Mouse (Mus musculus): ENCODE measurements at regions not wholly inside any gene's neighbourhood (a gene's known extent, or its start where the extent isn't known, plus 50 kb on each side); places are given as distances from the start of the nearest gene placed in this dataset.
A peak's percentile ranks its signal among the peaks of the same experiment; 100 is the strongest.
"Not testable (repeated sequence)": the region's sequence is repeated elsewhere in the genome, so short reads cannot be mapped to it uniquely, and the experiment has no call there.

DNA sequence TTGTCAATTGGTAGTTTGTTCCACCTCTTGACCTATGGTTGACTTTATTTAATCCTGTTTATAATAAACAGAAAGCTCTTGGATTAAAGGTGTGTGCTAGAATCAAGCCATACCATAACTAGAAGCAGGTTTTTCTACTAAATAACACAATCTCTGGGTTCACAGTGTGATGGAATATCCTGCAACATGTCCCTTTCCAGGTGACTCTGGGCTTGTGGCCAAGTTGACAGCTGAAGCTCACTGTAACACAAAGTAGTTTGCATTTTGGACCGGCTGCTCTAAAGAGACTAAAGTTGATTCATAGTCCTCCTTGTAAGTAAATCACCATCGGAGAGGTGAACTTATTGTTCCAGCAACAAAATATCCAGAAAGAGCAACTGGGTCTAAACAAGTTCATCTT lies 149.3 kb upstream of the Kctd3 start:
- DNase-seq (ENCODE audit: low spot score), result no peak

DNA sequence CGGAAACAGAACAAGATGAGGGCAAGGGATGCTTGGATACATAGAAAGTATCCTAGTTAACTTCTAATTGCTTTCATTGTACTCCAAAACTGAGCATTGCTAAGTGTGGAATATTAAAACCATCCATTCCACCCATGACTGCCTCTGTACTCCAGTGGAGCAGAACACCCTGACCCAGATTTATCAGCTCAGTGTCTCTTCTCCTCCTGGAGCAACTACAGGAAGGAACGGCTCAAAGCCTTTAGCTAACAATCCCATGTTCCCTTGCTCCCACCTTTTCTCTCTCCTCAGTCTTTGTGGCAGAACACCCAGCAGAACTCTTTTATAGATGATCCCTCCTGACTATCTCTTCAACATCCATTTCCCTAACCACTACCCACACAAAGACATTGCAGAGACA lies 146.7 kb upstream of the Kctd3 start:
- no peak for DNase-seq (ENCODE audit: low spot score)

DNA sequence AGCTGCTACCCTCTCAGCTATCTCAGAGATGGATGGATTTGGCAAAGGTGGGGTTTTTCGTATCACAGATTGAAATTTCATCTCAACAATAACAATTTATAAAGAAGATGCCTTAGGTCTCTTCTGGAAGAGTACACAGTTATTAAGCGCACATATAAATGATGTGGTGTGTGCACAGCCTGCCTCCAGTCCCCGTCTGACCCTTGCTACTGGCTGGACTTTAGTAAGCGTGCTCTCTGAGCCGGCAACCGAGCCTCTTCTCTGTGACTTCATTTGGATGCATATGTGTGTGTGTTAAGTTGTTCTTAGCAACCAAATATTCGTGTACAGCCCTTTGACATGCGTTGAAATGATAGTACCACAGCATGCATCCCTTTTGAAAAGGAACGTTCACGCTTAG lies 145.5 kb upstream of the Kctd3 start:
- DNase-seq (ENCODE audit: low spot score), result no peak

DNA sequence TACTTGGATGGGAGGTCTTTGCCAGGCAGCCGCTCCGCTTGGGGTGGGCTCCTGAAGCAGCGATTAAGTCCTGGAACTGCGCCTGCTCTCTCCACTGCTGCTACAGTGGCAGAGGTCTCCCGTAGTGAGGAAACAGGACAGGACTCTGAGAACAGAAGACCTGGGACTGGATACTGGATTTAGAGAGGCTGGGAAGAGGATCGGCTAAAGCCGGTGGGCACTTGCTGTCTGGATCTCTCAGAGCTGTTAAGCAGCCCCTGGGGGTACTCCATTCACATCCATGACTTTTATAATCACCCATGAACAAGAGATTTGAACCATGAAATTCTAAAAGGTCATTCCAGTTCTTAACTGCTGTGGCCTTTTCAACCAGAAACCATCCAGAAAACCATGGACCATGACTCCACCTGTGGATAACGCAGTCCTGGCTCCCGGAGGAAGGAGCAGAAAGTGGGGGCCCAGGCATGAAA lies 135.4 kb upstream of the Kctd3 start:
- DNase-seq (ENCODE audit: low spot score), result no peak

DNA sequence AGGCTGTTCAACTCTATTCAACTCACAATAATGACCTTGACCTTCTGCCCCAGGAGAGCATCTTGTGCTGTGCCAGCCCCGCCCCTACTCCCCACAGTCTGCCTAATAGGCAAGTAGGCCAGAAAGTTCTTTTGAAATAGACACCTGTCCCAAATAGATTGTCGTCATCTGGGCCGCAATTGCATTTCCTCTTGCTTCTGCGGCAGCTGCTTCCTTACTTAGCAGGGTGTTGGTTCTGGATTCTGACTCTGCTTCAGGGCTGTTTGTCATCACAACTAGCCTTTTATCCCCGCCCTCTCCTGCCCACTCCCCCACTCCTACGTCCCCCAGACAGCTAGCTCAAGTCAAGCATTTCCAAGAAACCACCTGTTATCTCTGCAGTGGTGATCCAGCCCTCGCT lies 134.9 kb upstream of the Kctd3 start:
- no peak for DNase-seq (ENCODE audit: low spot score)

DNA sequence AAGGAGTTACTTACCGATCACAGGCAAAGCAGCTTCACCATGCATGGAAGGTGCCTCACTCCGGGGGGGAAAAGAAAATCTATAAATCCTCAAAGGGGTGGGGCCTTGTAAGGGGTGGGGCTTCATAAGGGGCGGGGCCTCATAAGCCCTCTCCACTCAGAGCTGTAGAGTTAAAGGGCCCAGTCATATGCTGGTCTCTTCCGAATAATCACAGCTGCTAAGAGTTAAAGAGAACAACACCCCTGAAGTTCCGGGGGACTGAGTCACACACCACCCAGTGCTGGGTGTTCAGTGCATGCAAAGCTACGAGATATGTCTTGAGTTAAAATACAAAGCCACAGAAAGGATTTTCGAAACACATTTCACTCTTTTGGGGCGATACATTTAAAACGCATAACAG lies 134.1 kb upstream of the Kctd3 start:
- no peak for DNase-seq (ENCODE audit: low spot score)

DNA sequence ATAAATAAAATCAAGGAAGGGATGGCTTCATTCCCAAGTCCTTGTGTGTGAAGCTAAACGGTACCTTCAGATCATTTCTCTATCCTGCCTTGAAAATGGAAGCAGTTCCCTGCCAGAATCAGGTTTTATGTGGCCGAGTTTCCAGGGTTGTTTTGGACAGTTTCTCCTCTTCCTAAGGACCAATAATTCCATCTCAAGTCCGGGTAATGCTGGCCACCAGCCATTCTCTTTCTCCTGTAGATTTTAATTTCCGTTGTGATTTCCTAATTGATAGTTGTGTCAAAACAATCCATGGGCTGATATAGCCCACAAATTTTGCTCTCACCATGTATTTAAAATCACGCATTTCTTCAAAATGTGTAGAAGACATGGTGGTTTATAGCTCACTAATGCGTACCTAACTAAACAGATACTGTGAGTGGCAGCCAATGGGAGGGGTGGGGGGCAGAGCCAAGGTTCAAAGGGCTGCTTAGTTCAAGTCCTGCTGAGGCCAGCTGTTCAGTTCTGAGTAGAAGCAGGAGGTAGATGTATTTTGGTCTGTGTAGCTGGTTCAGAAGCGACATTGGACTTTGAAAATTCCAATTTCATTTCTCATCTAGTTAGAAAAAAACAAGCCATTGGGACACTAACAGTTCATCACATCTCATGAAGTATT lies 129.2 kb upstream of the Kctd3 start:
- DNase-seq (ENCODE audit: low spot score), result no peak

DNA sequence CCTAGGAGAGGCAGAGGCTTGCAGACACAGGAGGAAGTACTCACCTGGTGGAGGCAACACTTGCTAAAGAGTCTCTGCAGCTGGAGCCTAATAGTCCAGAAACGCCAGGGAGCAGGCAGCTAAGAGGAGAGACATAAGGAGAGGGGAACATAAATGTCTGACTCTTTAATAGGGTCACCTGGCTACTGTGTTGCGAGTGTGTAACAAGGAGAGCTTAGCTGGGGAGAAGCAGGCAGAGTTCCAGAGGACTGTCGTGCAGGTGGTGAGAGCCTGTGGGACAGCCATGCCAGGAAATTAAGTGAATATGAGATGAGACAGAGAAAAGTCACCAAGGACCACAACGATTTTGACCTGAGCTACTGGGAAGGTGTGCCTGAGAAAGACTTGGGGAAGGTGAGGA lies 128.2 kb upstream of the Kctd3 start:
- DNase-seq (ENCODE audit: low spot score), result peak; percentile 42

DNA sequence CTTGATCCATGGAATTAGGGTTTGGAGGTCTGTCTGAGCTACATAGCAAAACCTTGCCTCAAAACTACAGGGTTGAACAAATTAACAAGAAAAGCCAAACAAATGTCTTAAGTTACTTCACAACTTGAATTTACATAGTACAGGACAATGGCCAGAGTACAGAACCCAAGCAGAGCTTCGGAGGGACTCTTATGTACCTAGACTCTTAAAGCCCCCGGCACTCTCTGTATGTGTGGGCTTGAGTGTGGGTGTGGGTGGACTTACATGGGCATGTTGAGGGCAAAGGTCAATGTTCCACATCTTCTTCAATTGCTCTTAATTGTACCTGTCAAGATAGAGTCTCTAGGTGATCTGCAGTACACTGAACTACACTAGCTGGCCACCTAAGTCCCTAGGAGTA lies 121.1 kb upstream of the Kctd3 start:
- DNase-seq (ENCODE audit: low spot score), result no peak

DNA sequence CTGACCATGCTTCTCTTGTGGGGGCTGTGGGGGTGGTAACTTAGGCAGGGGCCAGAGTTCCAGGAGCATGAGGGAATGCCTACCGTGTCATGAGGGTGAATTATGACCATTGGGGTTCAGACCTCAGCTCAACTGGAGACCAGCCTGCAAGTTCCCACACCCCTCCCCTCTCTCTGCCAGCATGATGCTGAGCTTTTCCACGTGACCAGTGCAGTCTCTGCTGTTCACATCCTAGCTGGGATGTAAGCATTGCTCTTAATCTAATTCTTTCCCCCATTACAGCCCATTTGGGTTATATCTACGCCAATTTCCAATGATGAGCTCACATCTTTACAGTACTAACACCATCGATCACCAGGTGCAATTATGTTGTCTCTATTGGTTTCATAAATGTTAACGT lies 120.6 kb upstream of the Kctd3 start:
- not testable (repeated sequence) for DNase-seq (ENCODE audit: low spot score)

DNA sequence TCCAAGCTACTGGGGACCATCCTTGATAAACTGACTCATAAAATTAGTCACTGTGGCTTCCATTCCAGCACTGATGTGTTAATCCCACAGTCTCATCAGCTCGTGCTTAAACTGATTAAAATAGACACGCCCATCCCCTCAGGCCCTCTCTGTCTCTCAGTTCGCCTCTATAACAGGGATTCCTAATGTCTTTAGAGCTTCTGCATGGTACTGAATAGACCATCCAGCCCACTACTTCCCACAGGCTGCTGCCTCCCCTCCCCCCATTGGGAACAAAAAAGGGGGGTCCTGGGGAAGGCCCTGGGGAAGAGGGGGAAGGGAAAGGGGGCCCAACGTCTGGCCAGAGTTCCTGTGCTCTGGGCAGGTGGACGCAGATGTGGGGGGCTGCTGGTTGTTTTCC lies 119.7 kb upstream of the Kctd3 start:
- no peak for DNase-seq (ENCODE audit: low spot score)

DNA sequence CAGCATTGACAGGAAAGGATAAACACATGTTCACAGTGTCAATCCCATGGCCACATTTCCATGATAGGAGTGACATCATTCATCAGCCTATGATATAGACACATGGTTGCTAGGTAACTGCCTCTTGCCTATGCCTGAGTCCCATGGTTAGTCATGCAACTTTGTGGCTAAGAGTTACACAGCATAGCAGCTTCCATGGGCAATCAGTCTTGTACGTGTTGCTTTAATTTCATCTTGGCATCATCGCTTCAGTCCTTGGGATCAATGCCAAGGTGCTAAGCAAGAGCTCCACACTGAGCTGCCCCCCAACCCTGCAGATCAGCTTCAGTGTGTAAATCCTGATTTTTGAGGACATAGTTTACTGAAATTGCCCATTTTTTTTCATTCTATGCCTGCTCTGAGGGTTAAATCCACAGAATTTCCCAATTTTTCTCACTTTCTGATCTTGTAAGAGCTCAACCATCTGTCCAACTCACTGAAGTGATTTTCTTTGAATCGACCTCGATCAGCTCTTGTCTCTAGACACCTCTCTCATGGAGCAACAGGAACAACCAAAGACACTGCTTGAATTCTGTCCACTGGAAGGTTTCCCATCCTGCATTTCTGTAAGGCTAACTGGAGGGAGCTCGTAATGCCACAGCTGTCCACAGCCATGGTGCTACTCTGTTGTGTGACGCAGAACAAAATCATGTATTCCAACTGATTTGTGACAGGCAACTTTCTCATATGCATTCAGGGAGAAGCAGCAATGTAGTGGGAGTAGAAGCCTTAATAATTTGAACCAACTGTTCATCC lies 112.5 kb upstream of the Kctd3 start:
- no peak for DNase-seq (ENCODE audit: low spot score)

DNA sequence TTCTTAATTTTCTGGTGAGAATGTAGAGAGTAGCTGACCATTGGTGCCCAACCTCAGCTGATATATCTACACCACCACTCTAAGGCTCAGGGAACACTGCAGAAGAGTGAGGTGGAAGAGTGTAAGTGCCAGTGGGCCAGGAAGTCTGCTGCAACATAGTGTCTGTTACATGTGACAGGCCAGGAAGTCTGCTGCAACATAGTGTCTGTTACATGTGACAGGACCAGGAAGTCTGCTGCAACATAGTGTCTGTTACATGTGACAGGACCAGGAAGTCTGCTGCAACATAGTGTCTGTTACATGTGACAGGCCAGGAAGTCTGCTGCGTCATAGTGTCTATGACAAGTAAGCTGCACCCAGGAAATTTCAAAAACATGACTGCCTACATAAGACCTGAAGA lies 111.4 kb upstream of the Kctd3 start:
- DNase-seq (ENCODE audit: low spot score), result not testable (repeated sequence)

DNA sequence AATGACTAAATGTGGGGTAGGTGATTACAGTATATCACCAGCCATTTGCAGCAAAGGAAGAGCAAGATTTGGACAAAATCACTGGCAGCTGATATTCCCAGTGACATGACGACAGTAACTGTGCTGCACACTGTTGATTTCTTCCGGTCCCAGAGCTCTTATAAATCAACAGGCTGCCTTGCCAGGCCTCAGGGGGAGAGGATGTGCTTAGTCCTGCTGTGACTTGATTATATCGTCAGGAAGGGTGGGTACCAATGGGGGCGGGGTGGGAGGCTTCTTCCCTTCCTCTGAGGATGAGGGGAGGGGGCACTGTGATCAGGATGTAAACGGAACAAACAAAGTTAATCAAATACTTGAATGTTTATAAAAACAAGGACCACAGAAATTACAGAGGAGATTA lies 110.9 kb upstream of the Kctd3 start:
- no peak for DNase-seq (ENCODE audit: low spot score)

DNA sequence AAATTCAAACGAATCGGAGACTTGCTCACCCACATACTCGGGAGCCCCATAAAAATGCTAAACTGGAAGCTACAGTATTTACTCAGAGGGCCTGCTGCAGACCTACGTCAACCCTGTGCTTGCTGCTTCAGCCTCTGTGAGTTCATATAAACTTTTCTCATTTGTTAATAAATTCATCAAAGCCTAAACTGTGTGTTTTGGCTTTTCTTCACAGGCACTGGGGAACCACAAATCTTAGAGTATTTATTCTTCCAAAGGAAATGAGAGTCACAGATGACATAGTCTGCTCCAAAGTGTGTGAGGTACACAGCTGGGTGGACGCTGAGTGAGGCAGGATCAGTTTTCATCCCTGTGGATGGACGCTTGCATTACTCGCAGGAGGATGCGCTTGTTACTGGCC lies 108.3 kb upstream of the Kctd3 start:
- no peak for DNase-seq (ENCODE audit: low spot score)

DNA sequence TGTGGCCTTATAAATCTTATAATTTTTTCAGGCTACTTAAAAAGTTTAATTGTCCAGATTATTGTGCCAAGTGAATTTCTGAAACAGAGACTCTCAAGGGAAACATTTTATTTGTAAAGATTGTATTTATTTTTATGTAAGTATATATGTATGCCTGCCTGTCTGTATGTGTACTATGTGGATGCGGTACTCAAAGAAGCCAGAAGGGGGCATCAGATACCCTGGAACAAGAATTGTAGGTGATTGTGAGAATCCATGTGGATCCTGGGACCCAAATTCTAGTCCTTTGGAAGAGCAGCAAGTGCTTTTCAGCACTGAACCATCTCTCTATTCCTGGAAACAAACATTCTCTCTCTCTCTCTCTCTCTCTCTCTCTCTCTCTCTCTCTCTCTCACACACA lies 107.6 kb upstream of the Kctd3 start:
- DNase-seq (ENCODE audit: low spot score), result no peak

DNA sequence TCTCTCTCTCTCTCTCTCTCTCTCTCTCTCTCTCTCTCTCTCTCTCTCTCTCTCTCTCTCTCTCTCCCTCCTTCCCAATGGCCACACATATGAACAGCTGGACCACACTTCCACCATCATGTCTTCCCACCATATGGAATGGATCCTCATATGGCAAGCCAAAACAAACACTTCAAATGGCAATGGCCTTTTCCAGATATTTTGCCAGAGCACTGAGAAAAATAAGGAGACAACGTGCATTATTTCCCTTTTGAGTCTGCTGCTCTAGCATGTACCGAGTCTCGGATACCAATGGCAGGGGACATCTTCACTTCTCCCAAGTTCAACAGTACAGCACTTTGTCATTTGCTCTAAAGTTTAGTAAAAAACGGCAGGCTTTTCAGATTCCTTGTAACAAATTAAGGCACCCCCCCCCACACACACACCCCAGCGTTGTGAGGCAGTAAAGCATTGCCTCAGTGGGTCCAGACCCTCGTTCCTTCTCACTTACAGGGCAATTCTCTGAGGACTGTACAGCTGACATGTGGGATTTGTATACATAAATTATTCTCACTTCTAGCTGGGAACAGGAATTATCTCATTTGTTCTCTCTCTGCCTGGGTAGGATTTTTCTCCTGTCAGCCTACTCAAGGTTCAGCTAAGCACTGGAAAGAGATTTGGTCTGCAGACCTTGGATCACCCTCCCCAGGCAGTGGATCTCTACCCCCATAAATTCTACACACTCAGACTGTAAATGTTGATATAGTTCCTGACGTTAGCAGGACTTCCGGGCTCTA lies 100.8 kb upstream of the Kctd3 start:
- no peak for DNase-seq (ENCODE audit: low spot score)

DNA sequence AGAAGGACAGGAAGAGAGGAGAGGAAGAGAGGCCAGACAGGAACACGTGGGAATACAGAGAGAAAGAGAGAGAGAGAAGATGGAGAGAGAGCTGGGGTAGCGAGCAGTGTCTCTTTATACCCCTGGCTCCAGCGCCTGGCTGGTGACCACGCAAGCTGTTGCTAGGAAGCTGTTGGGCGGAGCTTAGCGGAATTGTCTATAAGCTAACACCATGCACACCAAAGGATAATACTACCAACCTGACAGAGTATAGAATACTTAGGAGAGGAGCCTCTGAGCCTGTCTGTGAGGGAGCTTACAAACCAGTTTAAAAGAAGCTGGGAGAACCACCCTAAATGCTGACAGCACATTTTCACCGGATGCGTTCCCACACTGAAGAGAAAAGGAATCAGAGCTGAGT lies 100.2 kb upstream of the Kctd3 start:
- no peak for DNase-seq (ENCODE audit: low spot score)

DNA sequence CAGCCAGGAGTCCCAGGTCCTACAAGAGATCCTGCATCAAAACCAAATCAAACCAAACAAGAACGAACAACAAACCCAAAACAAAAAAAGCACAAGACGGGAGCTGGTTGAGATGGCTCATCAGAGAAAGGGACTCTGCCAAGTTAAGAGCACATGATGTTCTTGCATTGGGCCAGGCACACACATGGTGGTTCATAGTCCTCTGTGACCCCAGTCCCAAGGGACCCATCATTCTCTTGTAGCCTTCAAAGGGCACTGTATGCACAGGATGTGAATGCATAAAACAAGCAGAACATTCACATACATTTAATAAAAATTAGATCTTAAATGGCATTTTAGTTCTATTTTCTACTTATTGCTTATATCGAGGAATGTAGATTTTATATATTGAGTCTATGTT lies 99.5 kb upstream of the Kctd3 start:
- peak; percentile 43 for DNase-seq (ENCODE audit: low spot score)

DNA sequence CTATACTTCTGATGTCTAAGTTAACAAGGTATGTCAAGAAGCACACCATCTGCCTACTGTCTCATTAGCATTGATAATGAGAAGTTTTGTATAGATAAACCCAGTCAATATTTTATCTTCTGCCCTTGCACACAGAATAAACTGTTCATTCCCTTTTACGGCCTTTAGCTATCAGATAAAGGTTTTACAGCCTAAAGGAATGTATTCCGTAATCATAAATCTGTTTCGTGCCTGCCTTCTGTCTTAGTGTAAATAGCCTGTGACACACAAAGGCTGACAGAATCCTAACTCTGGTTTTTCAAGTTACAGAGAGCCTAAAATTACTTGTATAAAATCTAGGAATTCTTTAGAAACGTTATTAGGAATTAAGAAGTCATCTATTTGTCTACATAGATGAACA lies 97.6 kb upstream of the Kctd3 start:
- no peak for DNase-seq (ENCODE audit: low spot score)

DNA sequence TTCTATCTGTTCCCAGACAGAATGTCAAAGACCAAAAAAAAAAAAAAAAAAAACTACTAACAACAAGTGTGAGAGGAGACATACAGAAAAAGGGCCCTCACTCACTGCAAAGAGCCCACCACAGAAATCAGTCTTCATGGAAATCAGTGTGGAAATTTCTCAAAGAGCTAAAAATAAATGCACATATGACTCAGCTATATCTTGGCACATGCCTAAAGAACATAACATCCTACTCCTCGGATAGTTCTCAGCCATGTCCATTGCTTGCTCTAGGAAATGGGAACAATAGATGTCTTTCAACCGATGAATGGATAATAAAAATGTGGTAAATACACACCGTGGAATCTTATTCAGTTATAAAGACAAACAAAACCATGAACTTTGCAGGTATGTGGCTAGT lies 95.1 kb upstream of the Kctd3 start:
- DNase-seq (ENCODE audit: low spot score), result no peak

DNA sequence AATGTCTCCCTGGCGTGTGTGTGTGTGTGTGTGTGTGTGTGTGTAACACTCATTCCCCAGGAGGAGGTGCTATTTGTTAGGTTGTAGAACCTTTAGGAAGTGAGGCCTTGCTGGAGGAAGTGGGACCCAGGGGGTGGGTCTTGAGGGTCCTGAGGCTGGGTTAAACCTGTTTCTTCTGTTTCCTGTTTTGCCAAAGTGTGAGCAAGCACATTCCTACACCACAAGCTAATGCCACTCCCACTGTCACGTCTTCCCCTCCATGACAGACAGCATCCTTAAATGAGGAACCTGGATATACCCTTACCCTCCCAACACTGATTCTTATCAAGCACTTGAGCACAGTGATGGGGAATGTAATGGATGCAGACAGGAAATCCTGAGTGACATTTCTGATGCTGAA lies 91.5 kb upstream of the Kctd3 start:
- no peak for DNase-seq (ENCODE audit: low spot score)

DNA sequence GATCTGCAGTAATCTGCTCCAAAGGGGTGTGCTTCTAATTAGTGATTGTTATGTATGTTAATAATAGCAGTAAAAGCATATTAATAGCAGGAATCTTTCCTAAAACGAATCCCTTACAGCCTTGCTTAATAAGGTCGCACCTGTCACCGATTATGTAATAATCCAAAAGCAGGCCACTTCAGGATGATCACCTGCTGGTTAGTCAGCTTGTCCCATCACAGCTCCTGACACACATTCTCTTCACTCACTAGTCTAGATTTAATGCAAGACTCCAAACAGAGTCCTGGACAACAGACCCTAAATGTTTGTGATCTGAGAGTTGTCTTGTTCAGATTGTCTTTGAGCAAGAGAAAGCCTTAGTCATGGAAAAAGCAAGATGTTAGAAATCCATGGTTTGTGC lies 85.2 kb upstream of the Kctd3 start:
- no peak for DNase-seq (ENCODE audit: low spot score)

Data from testis, postnatal 14 days (tissue).